Comparison of ENCODE assay signal across 11 mouse cellular contexts in the genomic region with DNA sequence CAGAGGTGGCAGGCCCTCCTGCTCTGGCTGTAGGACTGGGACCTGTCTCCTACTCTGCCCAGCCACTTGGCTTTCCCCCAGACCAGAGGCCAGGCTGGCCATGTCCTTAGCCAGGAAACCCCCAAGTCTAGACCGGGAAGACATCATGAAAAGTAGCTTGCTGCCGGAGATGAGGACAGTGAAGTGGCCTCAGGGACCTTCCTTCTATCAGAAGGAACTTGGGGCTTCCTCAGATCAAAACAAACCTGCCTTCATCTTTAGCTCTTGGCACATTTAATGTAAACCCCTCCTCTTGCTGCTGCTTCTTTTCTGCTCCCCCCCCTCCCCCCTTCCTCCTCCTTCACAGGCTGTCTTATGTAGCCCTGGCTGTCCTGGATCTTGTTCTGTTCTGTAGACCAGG. TPM values are rescaled to one million over a fixed set of nuclear protein-coding genes. Genes with fewer than 3 reads are reported as not detected.
DNase-seq lines count a peak whose midpoint lies in the region; ATAC-seq lines count a peak whose summit lies in the region.
"Had no signal": no experiment of that assay in that cellular context is flagged by ENCODE, and none has a peak within 500 bp of the region (broad histone marks: within the 10 kb centered on the region; RNA-seq: fewer than 3 reads in every experiment).

No protein-coding gene starts in this region.

- no peaks in the 10 kb centered on the region for H3K9me3 ChIP-seq in heart, embryonic 10.5 days
- H3K9me3 ChIP-seq in midbrain, embryonic 12.5 days: no peaks in the 10 kb centered on the region
- no peaks in the 10 kb centered on the region for H3K9me3 ChIP-seq in midbrain, embryonic 15.5 days
- no peaks in the 10 kb centered on the region for H3K9me3 ChIP-seq in limb, embryonic 12.5 days

- no peak overlapping the region for H3K9ac ChIP-seq in midbrain, embryonic 12.5 days (replicated peaks)
- no peak overlapping the region for H3K9ac ChIP-seq in midbrain, embryonic 15.5 days
- no peak overlapping the region for H3K9ac ChIP-seq in limb, embryonic 12.5 days (replicated peaks)

- DNase-seq in heart, embryonic 10.5 days (ENCODE audit: low spot score): no peak
- no peak for DNase-seq in heart, adult 9 months (ENCODE audit: low spot score in 2 of 2)
- DNase-seq in thymus, postnatal 25 days: peak; percentile 43
- DNase-seq in spleen, postnatal 14 days (ENCODE audit: low spot score in 2 of 2): no peak
- no peak for DNase-seq in ovary, postnatal 14 days (ENCODE audit: low spot score)
- DNase-seq: gastrocnemius, postnatal 10 days; kidney, postnatal 25 days; right cerebral cortex, adult 18-20 months had no signal

- H3K36me3 ChIP-seq in heart, embryonic 10.5 days: peaks cover 42% of the 10 kb centered on the region
- peaks cover 38% of the 10 kb centered on the region for H3K36me3 ChIP-seq in midbrain, embryonic 12.5 days
- H3K36me3 ChIP-seq in midbrain, embryonic 15.5 days (replicated peaks): peaks cover 17% of the 10 kb centered on the region
- H3K36me3 ChIP-seq in limb, embryonic 12.5 days: peaks cover 40% of the 10 kb centered on the region

- no peak overlapping the region for H3K4me3 ChIP-seq in heart, embryonic 10.5 days
- H3K4me3 ChIP-seq in midbrain, embryonic 12.5 days: no peak overlapping the region
- no peak overlapping the region for H3K4me3 ChIP-seq in midbrain, embryonic 15.5 days
- H3K4me3 ChIP-seq in limb, embryonic 12.5 days (replicated peaks): no peak overlapping the region

- H3K4me1 ChIP-seq in heart, embryonic 10.5 days: peaks cover 46% of the 10 kb centered on the region
- H3K4me1 ChIP-seq in midbrain, embryonic 12.5 days: peaks cover 33% of the 10 kb centered on the region
- peaks cover 18% of the 10 kb centered on the region for H3K4me1 ChIP-seq in midbrain, embryonic 15.5 days
- H3K4me1 ChIP-seq in limb, embryonic 12.5 days (replicated peaks): peaks cover 46% of the 10 kb centered on the region

- peak overlapping the region; percentile 74 for H3K27ac ChIP-seq in heart, embryonic 10.5 days
- peak overlapping the region; percentile 52 for H3K27ac ChIP-seq in midbrain, embryonic 12.5 days (replicated peaks)
- H3K27ac ChIP-seq in midbrain, embryonic 15.5 days: no peak overlapping the region
- H3K27ac ChIP-seq in limb, embryonic 12.5 days: peak overlapping the region; percentile 86

- H3K4me2 ChIP-seq in midbrain, embryonic 12.5 days (replicated peaks): no peak overlapping the region
- no peak overlapping the region for H3K4me2 ChIP-seq in midbrain, embryonic 15.5 days
- H3K4me2 ChIP-seq in limb, embryonic 12.5 days: no peak overlapping the region

- no peak for ATAC-seq in midbrain, embryonic 12.5 days (ENCODE audit: low FRiP score, low read depth)
- no peak for ATAC-seq in midbrain, embryonic 15.5 days (replicated peaks)
- no peak for ATAC-seq in limb, embryonic 12.5 days (ENCODE audit: insufficient number of reproducible peaks, insufficient read depth, low FRiP score, low TSS enrichment, low read depth)

- WGBS in heart, embryonic 10.5 days: 56% methylated on average over 2 of the region's 2 CpGs
- WGBS in midbrain, embryonic 12.5 days: 69% methylated on average over 2 of the region's 2 CpGs
- WGBS in midbrain, embryonic 15.5 days: 60% methylated on average over 2 of the region's 2 CpGs
- WGBS in limb, embryonic 12.5 days: 73% methylated on average over 2 of the region's 2 CpGs

- H3K27me3 ChIP-seq in heart, embryonic 10.5 days (ENCODE audit: insufficient read depth, poor library complexity, severe bottlenecking): no peaks in the 10 kb centered on the region
- H3K27me3 ChIP-seq in midbrain, embryonic 12.5 days: no peaks in the 10 kb centered on the region
- H3K27me3 ChIP-seq in midbrain, embryonic 15.5 days (replicated peaks): no peaks in the 10 kb centered on the region
- H3K27me3 ChIP-seq in limb, embryonic 12.5 days: no peaks in the 10 kb centered on the region

RNA-seq across cellular contexts. Expression of a gene that starts 4.8 kb away (rescaled TPM):
- 0.96 and 2.2 TPM in 2 replicates for polyA plus RNA-seq in heart, embryonic 10.5 days (2016; fragmentation: Nextera tagmentation; extraction: Ambion mirVana)
- polyA plus RNA-seq in midbrain, embryonic 12.5 days (2016; fragmentation: Nextera tagmentation; extraction: Ambion mirVana): 2.2 and 3.1 TPM in 2 replicates
- polyA plus RNA-seq in midbrain, embryonic 15.5 days (2015; fragmentation: Nextera tagmentation; extraction: Ambion mirVana): 3.3 and 3.4 TPM in 2 replicates
- 1.9 and 2.4 TPM in 2 replicates for polyA plus RNA-seq in limb, embryonic 12.5 days (2016; fragmentation: Nextera tagmentation; extraction: Ambion mirVana)

RNA-seq across cellular contexts. Expression of a gene that starts 50.4 kb away (rescaled TPM):
- 5.4 and 6.3 TPM in 2 replicates for polyA plus RNA-seq in heart, embryonic 10.5 days (2016; fragmentation: Nextera tagmentation; extraction: Ambion mirVana)
- polyA plus RNA-seq in midbrain, embryonic 12.5 days (2016; fragmentation: Nextera tagmentation; extraction: Ambion mirVana): 14.1 TPM in 2 replicates
- 16.3 and 17.9 TPM in 2 replicates for polyA plus RNA-seq in midbrain, embryonic 15.5 days (2015; fragmentation: Nextera tagmentation; extraction: Ambion mirVana)
- 10.8 and 13.2 TPM in 2 replicates for polyA plus RNA-seq in limb, embryonic 12.5 days (2016; fragmentation: Nextera tagmentation; extraction: Ambion mirVana)

RNA-seq across cellular contexts. Expression of a gene that starts 57.6 kb away (rescaled TPM):
- 32.9 and 36.7 TPM in 2 replicates for polyA plus RNA-seq in heart, embryonic 10.5 days (2016; fragmentation: Nextera tagmentation; extraction: Ambion mirVana)
- polyA plus RNA-seq in midbrain, embryonic 12.5 days (2016; fragmentation: Nextera tagmentation; extraction: Ambion mirVana): 25.6 and 29.5 TPM in 2 replicates
- polyA plus RNA-seq in midbrain, embryonic 15.5 days (2015; fragmentation: Nextera tagmentation; extraction: Ambion mirVana): 19.8 and 24.0 TPM in 2 replicates
- 35.9 and 40.1 TPM in 2 replicates for polyA plus RNA-seq in limb, embryonic 12.5 days (2016; fragmentation: Nextera tagmentation; extraction: Ambion mirVana)
